Mouse (Mus musculus): ENCODE data around the gene Hydin. TPM values are rescaled to one million over a fixed set of nuclear protein-coding genes. Genes with fewer than 3 reads are reported as not detected.

The Hydin gene
- total and polyA plus RNA-seq, 3 experiments = 9.5 to 17.3 (median 9.8) TPM

DNA sequence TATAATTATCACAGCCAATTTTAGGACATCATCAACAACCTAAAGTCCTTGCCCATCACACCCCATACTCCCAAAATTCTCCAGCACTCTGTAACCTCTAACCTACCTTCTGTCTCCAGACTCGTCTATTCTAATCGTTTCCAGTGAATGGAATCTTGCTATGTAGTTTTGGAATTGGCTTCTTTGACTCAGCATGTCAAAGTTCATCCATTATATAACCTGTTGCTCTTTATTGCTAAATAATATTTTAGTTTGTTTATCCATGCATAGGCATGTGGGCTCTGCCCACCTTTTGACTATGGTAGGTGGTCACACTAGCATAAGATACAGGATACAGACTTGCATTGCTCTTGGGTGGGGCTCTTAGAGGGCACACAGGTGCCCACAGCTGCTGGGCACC lies 378.1 kb downstream of the Hydin start:
- dilution Hi-C loops (cut with MboI; ENCODE audit: extremely low pct_ligation_motif_present, extremely low pct_unique_long_range_greater_than_20kb, low sequenced_read_pairs) (no loop called here), in situ Hi-C loops (cut with MboI; ENCODE audit: low pct_ligation_motif_present, low pct_unique_long_range_greater_than_20kb, low sequenced_read_pairs) (loop anchor here (25.0 kb wide), 2 partner anchors 192 to 442 kb away; partner anchors contain the start of genes Clec18a, Cog4, Pdpr and Sf3b3)
- no peak overlapping the region for H3K4me2 ChIP-seq (ENCODE audit: insufficient read depth, low read depth, poor library complexity, severe bottlenecking)
- no peaks in the 10 kb centered on the region; the same call in 1 of the 2 replicates for H3K79me2 ChIP-seq (replicated peaks; ENCODE audit: control insufficient read depth, extremely low read depth, insufficient read depth, poor library complexity, severe bottlenecking)
- peaks cover 50 to 78% of the 10 kb centered on the region in 2 experiments for H3K36me3 ChIP-seq (replicated peaks in 1 of 2; ENCODE audit: control insufficient read depth in 1 of 2, insufficient read depth in 1 of 2, low read length in 1 of 2)
- 0 out of 4 replicates have a peak, but pooled peaks cover 0 to 4% of the 10 kb centered on the region in 2 experiments for H3K4me1 ChIP-seq (ENCODE audit: control insufficient read depth in 1 of 2, insufficient read depth in 2 of 2)
- no peak overlapping the region for H3K9ac ChIP-seq (ENCODE audit: insufficient read depth, low read depth)
- TF ChIP-seq MXI1 (IDR thresholded peaks at IDR 0.05; ENCODE audit: low read depth, low read length) (no peak), GABPA (IDR thresholded peaks at IDR 0.05; ENCODE audit: insufficient replicate concordance, low read depth, low read length) (no peak), ZKSCAN1 (IDR thresholded peaks at IDR 0.05; ENCODE audit: borderline replicate concordance, low read depth, low read length) (no peak), ZNF384 (IDR thresholded peaks at IDR 0.05; ENCODE audit: low read depth, low read length) (no peak), POLR2A (IDR thresholded peaks at IDR 0.05; ENCODE audit: low read depth, low read length) (no peak), MAZ (IDR thresholded peaks at IDR 0.05; ENCODE audit: low read depth, low read length) (no peak), MAX (IDR thresholded peaks at IDR 0.05; ENCODE audit: low read length) (no peak), JUND (conservative IDR thresholded peaks at IDR 0.05; ENCODE audit: low read depth, low read length) (no peak), RCOR1 (conservative IDR thresholded peaks at IDR 0.05; ENCODE audit: low read depth, low read length) (no peak), ZC3H11A (IDR thresholded peaks at IDR 0.05; ENCODE audit: low read depth, low read length) (no peak), PAX5 (IDR thresholded peaks at IDR 0.05; ENCODE audit: low read length) (no peak), UBTF (IDR thresholded peaks at IDR 0.05; ENCODE audit: low read depth, low read length) (no peak), NELFE (IDR thresholded peaks at IDR 0.05; ENCODE audit: low read depth, low read length) (no peak), ELF1 (IDR thresholded peaks at IDR 0.05; ENCODE audit: low read depth, low read length) (no peak), SMC3 (IDR thresholded peaks at IDR 0.05; ENCODE audit: low read depth, low read length) (no peak), TBP (conservative IDR thresholded peaks at IDR 0.05; ENCODE audit: low read depth, low read length) (no peak), SIN3A (IDR thresholded peaks at IDR 0.05; ENCODE audit: low read length) (no peak), POLR2AphosphoS2 (IDR thresholded peaks at IDR 0.05; ENCODE audit: low read depth, low read length) (no peak), E2F4 (IDR thresholded peaks at IDR 0.05; ENCODE audit: insufficient replicate concordance, low read depth, low read length) (no peak), MEF2A (IDR thresholded peaks at IDR 0.05; ENCODE audit: borderline replicate concordance, low read depth, low read length) (no peak)
- no peak overlapping the region for H3K4me3 ChIP-seq (replicated peaks in 1 of 3; ENCODE audit: low read depth in 2 of 3, low read length in 2 of 3, poor library complexity in 1 of 3)
- no peaks in the 10 kb centered on the region for H3K27me3 ChIP-seq (replicated peaks)
- no peak overlapping the region for H3K27ac ChIP-seq (ENCODE audit: insufficient read depth, low read depth)
- DNase-seq (ENCODE audit: extremely low read depth) = no peak
- H3K9me3 ChIP-seq (replicated peaks; ENCODE audit: low read length) = no peaks in the 10 kb centered on the region

GRCm38 (mm10) chr8:110645340-110645739 lies 378.6 kb downstream of the Hydin start:
- dilution Hi-C loops (cut with MboI; ENCODE audit: extremely low pct_ligation_motif_present, extremely low pct_unique_long_range_greater_than_20kb, low sequenced_read_pairs) (no loop called here), in situ Hi-C loops (cut with MboI; ENCODE audit: low pct_ligation_motif_present, low pct_unique_long_range_greater_than_20kb, low sequenced_read_pairs) (loop anchor here (25.0 kb wide), 2 partner anchors 192 to 442 kb away; partner anchors contain the start of genes Clec18a, Cog4, Pdpr and Sf3b3)
- H3K27ac ChIP-seq (ENCODE audit: insufficient read depth, low read depth) = no peak overlapping the region
- 0 out of 4 replicates have a peak, but pooled peaks cover 0 to 4% of the 10 kb centered on the region in 2 experiments for H3K4me1 ChIP-seq (ENCODE audit: control insufficient read depth in 1 of 2, insufficient read depth in 2 of 2)
- TF ChIP-seq NRF1 (IDR thresholded peaks at IDR 0.05; ENCODE audit: low read depth, low read length) (no peak), MEF2A (IDR thresholded peaks at IDR 0.05; ENCODE audit: borderline replicate concordance, low read depth, low read length) (no peak), EP300 (IDR thresholded peaks at IDR 0.05; ENCODE audit: low read length) (no peak), RCOR1 (conservative IDR thresholded peaks at IDR 0.05; ENCODE audit: low read depth, low read length) (no peak), JUND (conservative IDR thresholded peaks at IDR 0.05; ENCODE audit: low read depth, low read length) (no peak), USF2 (conservative IDR thresholded peaks at IDR 0.05; ENCODE audit: low read depth, low read length) (no peak), HCFC1 (IDR thresholded peaks at IDR 0.05; ENCODE audit: low read depth, low read length) (no peak), ZMIZ1 (IDR thresholded peaks at IDR 0.05; ENCODE audit: low read depth, low read length) (no peak), SIN3A (IDR thresholded peaks at IDR 0.05; ENCODE audit: low read length) (no peak), POLR2AphosphoS2 (IDR thresholded peaks at IDR 0.05; ENCODE audit: low read depth, low read length) (no peak), RAD21 (IDR thresholded peaks at IDR 0.05; ENCODE audit: low read depth, low read length) (no peak), SMC3 (IDR thresholded peaks at IDR 0.05; ENCODE audit: low read depth, low read length) (no peak), USF1 (IDR thresholded peaks at IDR 0.05; ENCODE audit: low read depth, low read length) (no peak), ZC3H11A (IDR thresholded peaks at IDR 0.05; ENCODE audit: low read depth, low read length) (no peak), NELFE (IDR thresholded peaks at IDR 0.05; ENCODE audit: low read depth, low read length) (no peak), MYC (IDR thresholded peaks at IDR 0.05; ENCODE audit: low read depth, low read length) (no peak), PAX5 (IDR thresholded peaks at IDR 0.05; ENCODE audit: low read length) (no peak), MAX (IDR thresholded peaks at IDR 0.05; ENCODE audit: low read length) (no peak), E2F4 (IDR thresholded peaks at IDR 0.05; ENCODE audit: insufficient replicate concordance, low read depth, low read length) (no peak), MAFK (IDR thresholded peaks at IDR 0.05; ENCODE audit: insufficient replicate concordance, low read length) (no peak)
- H3K36me3 ChIP-seq (replicated peaks in 1 of 2; ENCODE audit: control insufficient read depth in 1 of 2, insufficient read depth in 1 of 2, low read length in 1 of 2) = peaks cover 54 to 78% of the 10 kb centered on the region in 2 experiments
- no peak overlapping the region for H3K4me2 ChIP-seq (ENCODE audit: insufficient read depth, low read depth, poor library complexity, severe bottlenecking)
- no peaks in the 10 kb centered on the region for H3K9me3 ChIP-seq (replicated peaks; ENCODE audit: low read length)
- H3K79me2 ChIP-seq (replicated peaks; ENCODE audit: control insufficient read depth, extremely low read depth, insufficient read depth, poor library complexity, severe bottlenecking) = no peaks in the 10 kb centered on the region; the same call in 1 of the 2 replicates
- no peaks in the 10 kb centered on the region for H3K27me3 ChIP-seq (replicated peaks)
- H3K4me3 ChIP-seq (replicated peaks in 1 of 3; ENCODE audit: low read depth in 2 of 3, low read length in 2 of 3, poor library complexity in 1 of 3) = no peak overlapping the region
- H3K9ac ChIP-seq (ENCODE audit: insufficient read depth, low read depth) = no peak overlapping the region
- DNase-seq (ENCODE audit: extremely low read depth) = no peak

Measured in CH12.LX (cell line).